Mouse (Mus musculus) midbrain, embryonic 12.5 days (tissue): Measurements from ENCODE around the gene Cabin1. TPM values are rescaled to one million over a fixed set of nuclear protein-coding genes. Genes with fewer than 3 reads are reported as not detected.

Experiments
- ATAC-seq: fragments of 200-750 bp; cut with Nextera tagmentation; 2 replicates; pipeline ENCODE4 v1.8.0; 2017; ENCODE audit warnings: low read depth, moderate TSS enrichment, moderate library complexity; ENCODE audit not compliant: low FRiP score
- H3K27ac ChIP-seq: fragments of 300-500 bp; sonication (generic); replicated peaks from 2 replicates; pipeline ENCODE4 v1.5.1; 2016; ENCODE audit warnings: mild to moderate bottlenecking
- H3K27me3 ChIP-seq: fragments of 300-500 bp; sonication (generic); 2 replicates; pipeline ENCODE4 v1.6.1; 2016; ENCODE audit warnings: mild to moderate bottlenecking
- H3K36me3 ChIP-seq: fragments of 300-500 bp; sonication (generic); 2 replicates; pipeline ENCODE4 v1.6.1; 2016
- H3K4me1 ChIP-seq: fragments of 300-500 bp; sonication (generic); 2 replicates; pipeline ENCODE4 v1.6.1; 2016
- H3K4me2 ChIP-seq: fragments of 300-500 bp; sonication (generic); replicated peaks from 2 replicates; pipeline ENCODE4 v1.6.1; 2016; ENCODE audit warnings: mild to moderate bottlenecking, moderate library complexity
- H3K4me3 ChIP-seq: fragments of 300-500 bp; sonication (generic); 2 replicates; pipeline ENCODE4 v1.5.1; 2016; ENCODE audit warnings: mild to moderate bottlenecking
- H3K9ac ChIP-seq: fragments of 300-500 bp; sonication (generic); replicated peaks from 2 replicates; pipeline ENCODE4 v1.6.1; 2016; ENCODE audit warnings: mild to moderate bottlenecking, moderate library complexity
- H3K9me3 ChIP-seq: fragments of 300-500 bp; sonication (generic); 2 replicates; pipeline ENCODE4 v1.6.1; 2016; ENCODE audit warnings: mild to moderate bottlenecking
- WGBS: fragments of 180-500 bp; shearing (Covaris S2); methylation state at CpG from one replicate; pipeline ENCODE4 v1.1.7; 2016; 5-methylcytosine and 5-hydroxymethylcytosine counted together
- polyA plus RNA-seq: library from polyadenylated mRNA; unstranded; fragments of >200 nt; fragmentation: Nextera tagmentation; extraction: Ambion mirVana; gene quantifications from 2 replicates; pipeline ENCODE4 v1.2.1, GENCODE M21; 2016

The Cabin1 gene
- polyA plus RNA-seq, 1 experiment from 2014 or later = 46.3 TPM

GRCm38 (mm10) chr10:75675594-75675993 lies 88.5 kb downstream of the Cabin1 start:
- Histone ChIP-seq H3K27me3 (no peaks in the 10 kb centered on the region), H3K4me3 (no peak overlapping the region), H3K9me3 (no peaks in the 10 kb centered on the region), H3K4me2 (no peak overlapping the region), H3K36me3 (peaks cover 49% of the 10 kb centered on the region), H3K4me1 (no peaks in the 10 kb centered on the region), H3K27ac (no peak overlapping the region), H3K9ac (no peak overlapping the region)
- WGBS = 82% methylated on average over 8 of the region's 8 CpGs
- no peak for ATAC-seq

- Histone ChIP-seq H3K27me3 (peaks cover 31% of the 10 kb centered on the region), H3K27ac (no peak overlapping the region), H3K9me3 (no peaks in the 10 kb centered on the region), H3K9ac (no peak overlapping the region), H3K4me3 (no peak overlapping the region), H3K36me3 (peaks cover 32% of the 10 kb centered on the region; the same call in 1 of the 2 replicates), H3K4me2 (no peak overlapping the region), H3K4me1 (peaks cover 22% of the 10 kb centered on the region)
- no peak for ATAC-seq
- 100% methylated on average over 1 of the region's 1 CpGs for WGBS
Measured at GRCm38 (mm10) chr10:75669936-75670335, 94.2 kb downstream of the Cabin1 start.

- Histone ChIP-seq H3K27ac (no peak overlapping the region), H3K4me2 (peak overlapping the region; percentile 99)
- WGBS = 2% methylated on average over 23 of the region's 23 CpGs
Measured at GRCm38 (mm10) chr10:75667911-75668270, 96.2 kb downstream of the Cabin1 start.

DNA sequence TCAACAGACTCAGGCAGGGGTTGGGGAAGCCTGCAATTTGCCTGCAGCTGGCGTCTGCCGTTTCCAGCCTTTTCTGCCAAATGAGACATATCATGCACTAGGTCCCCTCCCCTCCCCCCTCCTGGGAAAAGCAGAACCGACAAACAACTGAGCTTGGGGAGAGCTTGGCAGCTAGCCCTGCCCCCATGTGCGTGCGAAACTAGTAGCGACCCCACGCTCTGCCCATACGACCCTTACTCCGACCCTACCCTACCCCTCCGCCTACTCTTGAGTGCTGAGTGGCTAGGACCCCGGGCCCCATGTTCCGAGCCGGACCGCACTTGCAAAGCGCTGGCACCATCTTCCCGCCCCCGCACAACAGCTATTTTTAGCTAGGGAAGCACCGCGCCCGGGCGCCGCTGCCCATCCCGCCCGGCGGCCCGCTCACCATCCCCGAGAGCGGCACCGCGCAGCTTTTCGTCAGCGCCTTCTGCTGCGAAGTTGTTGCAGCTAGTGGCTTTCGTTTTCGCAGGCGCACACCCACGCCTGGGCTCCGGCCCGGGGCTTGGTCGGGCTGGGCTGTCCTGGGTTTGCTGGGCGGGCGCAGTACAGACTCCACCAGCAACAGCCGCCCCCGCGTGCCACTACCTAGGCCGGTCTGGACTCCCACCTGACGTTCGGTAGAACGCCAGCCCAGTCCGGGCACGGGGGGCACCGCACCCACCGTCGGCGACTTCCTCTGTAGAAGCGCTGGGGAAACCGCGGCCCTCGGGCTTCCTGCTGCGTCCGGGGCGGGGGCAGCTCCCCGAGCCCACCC lies 96.8 kb downstream of the Cabin1 start:
- Histone ChIP-seq H3K36me3 (peaks cover 39% of the 10 kb centered on the region; the same call in 1 of the 2 replicates), H3K4me2 (peak overlapping the region; percentile 99), H3K4me3 (peak overlapping the region; percentile 56), H3K4me1 (peaks cover 22% of the 10 kb centered on the region), H3K9ac (peak overlapping the region; percentile 64), H3K27ac (no peak overlapping the region; the same call in 1 of the 2 replicates), H3K9me3 (no peaks in the 10 kb centered on the region), H3K27me3 (peaks cover 31% of the 10 kb centered on the region)
- under 1% methylated on average over 63 of the region's 63 CpGs for WGBS
- peak; percentile 73 for ATAC-seq

More at GRCm38 (mm10) chr10:75667911-75668270, 96.2 kb downstream of the Cabin1 start:
- no peaks in the 10 kb centered on the region for H3K9me3 ChIP-seq
- peak overlapping the region; percentile 64 for H3K9ac ChIP-seq
- peak overlapping the region; percentile 56 for H3K4me3 ChIP-seq
- peaks cover 35% of the 10 kb centered on the region; the same call in 1 of the 2 replicates for H3K36me3 ChIP-seq
- peaks cover 31% of the 10 kb centered on the region for H3K27me3 ChIP-seq
- peaks cover 22% of the 10 kb centered on the region for H3K4me1 ChIP-seq
- ATAC-seq = peak; percentile 63

- H3K4me2 ChIP-seq = peak overlapping the region; percentile 99
- peak overlapping the region; percentile 56 for H3K4me3 ChIP-seq
- peaks cover 22% of the 10 kb centered on the region for H3K4me1 ChIP-seq
- WGBS = 43% methylated on average over 4 of the region's 4 CpGs
- H3K27me3 ChIP-seq = peaks cover 31% of the 10 kb centered on the region
- H3K27ac ChIP-seq = no peak overlapping the region
- no peaks in the 10 kb centered on the region for H3K9me3 ChIP-seq
- H3K36me3 ChIP-seq = peaks cover 41% of the 10 kb centered on the region; the same call in 1 of the 2 replicates
- ATAC-seq = no peak
- H3K9ac ChIP-seq = peak overlapping the region; percentile 64; the same call in 1 of the 2 replicates
Measured at GRCm38 (mm10) chr10:75666451-75667030, 97.6 kb downstream of the Cabin1 start.

GRCm38 (mm10) chr10:75664673-75665270 lies 99.4 kb downstream of the Cabin1 start:
- Histone ChIP-seq H3K27me3 (peaks cover 31% of the 10 kb centered on the region), H3K4me1 (peaks cover 22% of the 10 kb centered on the region), H3K9ac (no peak overlapping the region), H3K27ac (no peak overlapping the region), H3K9me3 (no peaks in the 10 kb centered on the region), H3K4me2 (no peak overlapping the region), H3K4me3 (no peak overlapping the region), H3K36me3 (peaks cover 33% of the 10 kb centered on the region; the same call in 1 of the 2 replicates)
- ATAC-seq = no peak
- 93% methylated on average over 6 of the region's 6 CpGs for WGBS

GRCm38 (mm10) chr10:75662575-75662974 lies 101.6 kb downstream of the Cabin1 start:
- no peak overlapping the region for H3K4me3 ChIP-seq
- H3K4me1 ChIP-seq = peaks cover 15% of the 10 kb centered on the region
- no peak overlapping the region for H3K9ac ChIP-seq
- H3K27ac ChIP-seq = no peak overlapping the region
- H3K27me3 ChIP-seq = peaks cover 12% of the 10 kb centered on the region; the same call in 1 of the 2 replicates
- ATAC-seq = no peak
- WGBS = 90% methylated on average over 4 of the region's 4 CpGs
- no peaks in the 10 kb centered on the region for H3K9me3 ChIP-seq
- H3K4me2 ChIP-seq = no peak overlapping the region
- H3K36me3 ChIP-seq = peaks cover 42% of the 10 kb centered on the region

GRCm38 (mm10) chr10:75661876-75662275 lies 102.3 kb downstream of the Cabin1 start:
- Histone ChIP-seq H3K4me3 (no peak overlapping the region), H3K27ac (no peak overlapping the region), H3K27me3 (peaks cover 5% of the 10 kb centered on the region; the same call in 1 of the 2 replicates), H3K4me1 (peaks cover 9% of the 10 kb centered on the region), H3K9ac (no peak overlapping the region), H3K36me3 (peaks cover 49% of the 10 kb centered on the region), H3K4me2 (no peak overlapping the region), H3K9me3 (no peaks in the 10 kb centered on the region)
- WGBS = 91% methylated on average over 3 of the region's 3 CpGs
- ATAC-seq = no peak

DNA sequence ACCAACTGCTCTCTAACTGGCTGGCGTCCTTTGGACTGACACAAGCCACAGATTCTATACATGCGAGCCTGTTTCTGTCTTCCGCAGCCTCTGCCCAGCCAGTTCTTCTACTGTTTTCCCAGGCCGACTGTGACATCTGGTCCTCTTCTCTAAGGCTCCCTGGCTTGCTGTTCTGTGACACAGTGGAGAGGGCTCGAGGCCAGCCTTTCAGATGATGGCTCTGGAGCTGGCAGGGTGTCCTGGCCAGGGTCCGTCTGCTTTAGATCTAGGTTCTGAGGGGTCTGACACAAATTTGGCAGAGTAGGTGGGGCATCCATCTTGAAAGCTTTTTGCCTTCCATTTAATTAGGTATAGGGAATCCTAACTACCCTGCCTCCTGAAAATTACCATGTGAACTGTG lies 102.8 kb downstream of the Cabin1 start:
- peaks cover 54% of the 10 kb centered on the region for H3K36me3 ChIP-seq
- ATAC-seq = no peak

DNA sequence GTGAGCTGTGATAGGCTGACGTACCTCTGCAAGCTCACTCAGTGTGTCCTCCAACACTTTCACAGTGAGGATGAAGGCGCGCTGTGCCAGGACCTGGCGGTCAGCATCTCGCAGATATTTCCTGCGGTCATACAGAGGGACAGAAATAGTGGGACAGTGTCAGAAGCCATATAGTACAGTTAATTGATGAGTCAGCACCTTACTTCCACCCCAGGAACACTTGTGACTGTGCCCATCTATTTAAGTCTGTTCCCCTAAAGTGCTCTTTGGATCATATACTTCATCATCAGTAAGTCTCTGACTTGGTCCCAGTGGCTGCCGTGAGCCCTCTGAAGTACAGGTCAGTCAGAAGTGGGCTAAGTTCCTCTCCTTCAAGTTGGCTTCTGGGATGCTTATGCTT lies 106.4 kb downstream of the Cabin1 start:
- H3K27me3 ChIP-seq = no peaks in the 10 kb centered on the region
- peaks cover 81% of the 10 kb centered on the region for H3K36me3 ChIP-seq
- no peaks in the 10 kb centered on the region for H3K4me1 ChIP-seq
- no peak overlapping the region for H3K27ac ChIP-seq
- no peak overlapping the region for H3K4me3 ChIP-seq
- no peak for ATAC-seq
- H3K4me2 ChIP-seq = no peak overlapping the region
- no peaks in the 10 kb centered on the region for H3K9me3 ChIP-seq
- 97% methylated on average over 7 of the region's 7 CpGs for WGBS
- no peak overlapping the region for H3K9ac ChIP-seq

More for the DNA sequence above, 102.8 kb downstream of the Cabin1 start:
- H3K4me2 ChIP-seq = no peak overlapping the region
- no peak overlapping the region for H3K27ac ChIP-seq
- H3K27me3 ChIP-seq = 0 out of 2 replicates have a peak, but pooled peaks cover under 1% of the 10 kb centered on the region
- 86% methylated on average over 6 of the region's 6 CpGs for WGBS
- H3K9ac ChIP-seq = no peak overlapping the region
- peaks cover 4% of the 10 kb centered on the region for H3K4me1 ChIP-seq
- H3K9me3 ChIP-seq = no peaks in the 10 kb centered on the region
- no peak overlapping the region for H3K4me3 ChIP-seq

- H3K4me3 ChIP-seq = no peak overlapping the region
- no peaks in the 10 kb centered on the region for H3K4me1 ChIP-seq
- no peak for ATAC-seq
- peaks cover 81% of the 10 kb centered on the region for H3K36me3 ChIP-seq
- H3K9ac ChIP-seq = no peak overlapping the region
- no peaks in the 10 kb centered on the region for H3K27me3 ChIP-seq
- H3K9me3 ChIP-seq = no peaks in the 10 kb centered on the region
- H3K27ac ChIP-seq = no peak overlapping the region
- no peak overlapping the region for H3K4me2 ChIP-seq
- WGBS = 89% methylated on average over 5 of the region's 5 CpGs
Measured at GRCm38 (mm10) chr10:75657165-75657564, 107.0 kb downstream of the Cabin1 start.

DNA sequence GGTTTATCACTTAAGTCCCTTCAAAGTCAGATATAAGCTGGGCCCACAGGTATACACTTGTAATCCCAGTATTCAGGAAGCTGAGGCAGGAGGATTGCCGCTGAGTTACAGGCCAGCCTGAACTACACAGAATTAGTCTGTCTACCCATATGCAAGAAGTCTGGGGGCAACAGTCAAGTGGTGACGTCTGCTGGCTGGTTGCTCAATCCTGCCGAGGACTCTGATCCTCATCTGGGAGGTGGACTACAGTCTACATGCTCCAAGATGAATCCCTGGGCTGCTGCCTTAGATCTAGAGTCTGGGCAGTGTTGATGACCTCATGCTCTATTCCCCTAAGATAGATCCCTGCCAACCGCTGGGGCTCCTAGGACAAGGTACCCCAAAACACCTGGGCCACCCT lies 110.1 kb downstream of the Cabin1 start:
- Histone ChIP-seq H3K4me3 (no peak overlapping the region), H3K4me2 (no peak overlapping the region), H3K36me3 (peaks cover 92% of the 10 kb centered on the region), H3K9me3 (no peaks in the 10 kb centered on the region), H3K27ac (no peak overlapping the region), H3K27me3 (no peaks in the 10 kb centered on the region), H3K9ac (no peak overlapping the region), H3K4me1 (no peaks in the 10 kb centered on the region)
- WGBS = 92% methylated on average over 4 of the region's 4 CpGs
- ATAC-seq = no peak
